Mouse (Mus musculus) gastrocnemius, postnatal 10 days (tissue): Measurements from ENCODE around the gene Stk33. TPM values are rescaled to one million over a fixed set of nuclear protein-coding genes. Genes with fewer than 3 reads are reported as not detected.
A peak's percentile ranks its signal among the peaks of the same experiment; 100 is the strongest.
"Not testable (repeated sequence)": the region's sequence is repeated elsewhere in the genome, so short reads cannot be mapped to it uniquely, and the experiment has no call there.

Source experiments
- DNase-seq: peaks from one replicate; pipeline ENCODE4 v3.0.0; 2021; ENCODE audit warnings: mixed read lengths
- long read RNA-seq, 2 experiments: library from polyadenylated mRNA; stranded (forward); transcript quantifications; one replicate each; pipeline ENCODE4 v2.0.0; 2021
- total RNA-seq, 2 experiments: library from RNA; stranded (reverse); gene quantifications; 2 replicates each; pipeline ENCODE4 v1.2.3; 2021

The Stk33 gene
- not detected for total RNA-seq
- long read RNA-seq, experiment 1 = 0 reads
- long read RNA-seq, experiment 2 = 0 reads

DNA sequence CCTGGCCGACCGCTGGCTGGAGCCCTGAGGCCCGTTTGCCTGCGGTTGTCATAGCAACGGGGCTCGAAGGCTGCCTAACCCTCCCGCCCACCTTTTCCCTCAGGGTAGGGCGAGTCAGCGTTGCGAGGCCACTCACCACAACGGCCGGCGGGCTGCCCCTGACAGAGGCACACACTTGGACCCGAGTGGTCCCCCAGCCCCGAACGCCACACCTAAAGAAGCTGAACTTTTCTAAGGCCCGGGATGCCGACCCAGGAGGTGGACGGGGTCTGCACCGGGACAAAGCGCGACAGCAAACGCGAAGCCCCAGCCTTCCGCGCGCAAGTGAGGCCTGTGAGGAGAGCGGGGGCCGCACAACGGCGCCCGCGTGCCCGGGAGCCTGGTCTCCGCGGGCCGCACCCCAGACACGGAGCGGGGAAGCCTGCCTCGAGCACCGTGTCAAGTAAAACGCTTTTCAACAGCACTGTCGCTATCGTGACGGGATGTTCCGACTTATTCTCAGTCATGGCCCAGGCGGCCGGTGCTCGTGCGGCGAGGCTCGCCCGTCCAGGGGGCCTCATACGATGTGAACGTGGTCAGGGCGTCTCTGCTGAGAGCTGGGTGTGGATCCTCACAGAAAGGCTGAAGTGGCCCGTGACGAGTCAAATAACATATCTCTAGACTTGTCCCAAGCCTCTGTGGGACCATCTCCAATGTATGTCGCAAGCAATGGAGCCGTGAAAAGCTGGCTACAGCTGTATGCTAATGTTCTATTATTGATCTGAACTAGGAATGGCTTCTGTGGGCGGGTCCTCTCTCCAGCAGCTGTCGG is at the start of gene Stk33:
TSS of gene Stk33 (minus strand) at position 301 of the 811 bp plus-strand sequence.
- DNase-seq = peak; percentile 44

DNA sequence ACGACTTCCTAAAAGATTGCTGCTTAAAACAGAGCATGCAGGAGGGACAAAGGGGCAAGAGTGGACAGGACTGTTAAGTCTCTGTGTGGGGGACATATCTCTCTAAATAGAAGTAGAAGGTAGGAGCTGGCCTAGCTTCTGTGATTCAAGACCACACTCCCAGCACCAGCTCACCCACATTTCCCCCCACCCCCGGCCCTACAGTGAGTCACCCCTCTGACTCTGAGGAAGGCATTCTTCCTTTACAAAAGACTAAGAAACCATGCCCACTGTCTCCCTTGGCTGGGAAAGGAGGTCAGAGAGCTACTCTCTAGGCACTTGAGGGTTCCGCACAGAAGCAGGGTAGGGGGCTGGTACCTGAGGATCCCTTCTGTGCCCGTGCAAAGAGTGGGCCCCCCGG is 45.3 kb upstream of the Stk33 start:
- no peak for DNase-seq

DNA sequence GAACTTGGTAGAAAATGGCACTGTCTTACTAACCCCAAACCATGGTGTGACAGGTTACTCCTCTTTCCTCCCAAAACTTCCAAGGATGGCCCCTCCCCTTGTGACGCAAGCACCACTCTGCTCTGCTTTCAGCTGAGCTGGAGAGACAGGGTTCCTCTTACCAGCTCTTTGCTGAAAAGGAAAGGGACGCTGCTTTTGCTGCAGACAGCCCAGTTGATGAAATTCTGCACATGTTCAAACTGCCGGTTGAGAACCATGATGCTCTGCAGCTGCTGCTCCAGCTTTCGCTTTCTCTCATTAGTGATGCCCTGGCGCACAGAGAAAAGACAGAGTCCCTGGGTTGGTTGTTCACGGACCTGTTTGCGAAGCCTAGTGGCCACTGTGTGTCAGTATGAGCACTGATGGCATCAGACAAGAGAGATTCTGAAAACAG is 41.9 kb upstream of the Stk33 start:
- no peak for DNase-seq

DNA sequence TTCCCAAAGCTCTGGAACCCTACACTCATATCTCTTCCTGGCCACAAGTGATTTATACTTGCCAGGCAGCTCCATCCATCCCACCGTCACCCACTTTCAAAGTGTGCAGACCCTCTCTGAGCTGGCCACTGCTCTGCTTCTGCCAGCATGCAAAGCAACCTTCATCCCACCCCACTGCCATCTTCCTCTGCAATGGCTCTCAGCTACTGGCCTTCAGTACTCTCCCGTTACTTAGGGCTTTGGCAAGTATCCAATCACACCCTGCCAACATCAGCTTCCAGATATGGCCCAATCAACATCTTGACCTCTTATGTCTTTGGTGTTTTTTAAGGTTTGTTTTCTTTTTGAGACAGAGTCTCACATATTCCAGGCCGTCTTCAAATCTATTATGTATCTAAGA is 39.0 kb upstream of the Stk33 start:
- no peak for DNase-seq

DNA sequence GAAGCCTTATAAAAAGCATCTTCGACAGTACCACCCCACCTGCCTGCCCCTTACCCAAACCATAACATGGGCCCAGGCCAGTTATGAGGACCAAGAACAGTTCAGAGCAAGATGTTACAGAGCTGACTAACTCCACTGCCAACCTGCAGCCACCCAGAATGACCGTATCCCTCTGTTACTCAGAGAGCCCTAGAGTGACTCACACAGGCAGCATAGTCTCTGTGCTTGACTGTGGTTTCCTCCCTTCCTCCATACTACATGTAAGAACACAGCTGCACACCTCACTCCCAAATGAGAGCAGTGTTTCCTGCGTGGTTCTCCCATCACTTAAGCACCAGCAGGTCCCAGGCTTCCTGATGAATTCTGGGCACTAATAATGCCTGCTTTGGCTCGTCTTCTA is 31.8 kb upstream of the Stk33 start:
- no peak for DNase-seq

DNA sequence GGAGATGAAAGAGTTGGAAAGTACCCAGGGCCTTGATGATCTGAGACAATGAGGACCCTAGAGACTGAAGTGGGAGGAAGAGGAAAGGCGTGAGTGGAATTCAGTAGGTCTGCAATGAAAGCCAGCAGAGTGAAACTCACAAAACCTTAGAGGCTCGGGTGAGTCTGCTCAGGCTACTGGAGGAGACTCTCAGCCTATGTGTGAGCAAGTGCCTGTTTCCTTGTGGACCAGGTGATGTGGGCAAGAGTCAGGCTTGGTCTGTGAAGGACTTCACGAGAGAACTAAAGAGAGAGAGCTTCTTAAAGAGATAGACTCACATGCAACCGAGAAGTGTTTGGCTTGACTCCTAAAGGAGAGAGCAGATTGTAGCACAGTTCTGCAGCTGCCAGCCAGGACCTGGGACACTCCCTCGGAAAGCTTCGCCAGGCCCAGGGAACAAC is 29.4 kb upstream of the Stk33 start:
- no peak for DNase-seq

DNA sequence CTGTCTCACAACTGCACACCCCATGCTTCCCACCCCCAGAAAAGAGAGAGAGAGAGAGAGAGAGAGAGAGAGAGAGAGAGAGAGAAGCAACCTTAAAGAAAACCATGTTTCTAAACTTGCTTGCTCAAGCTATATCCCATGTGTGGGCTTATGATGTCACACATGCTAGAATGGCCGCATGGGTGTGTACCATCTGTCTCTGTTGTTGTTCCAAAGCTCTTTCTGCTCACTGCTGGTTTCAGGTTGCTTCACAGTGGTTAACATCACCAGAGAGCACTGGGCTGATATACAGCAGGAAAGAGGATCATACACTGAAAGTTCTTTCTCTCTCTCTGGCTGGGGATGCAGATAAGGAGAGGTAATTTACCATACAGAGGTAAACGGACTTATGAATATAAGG is 28.7 kb upstream of the Stk33 start:
- DNase-seq = no peak

DNA sequence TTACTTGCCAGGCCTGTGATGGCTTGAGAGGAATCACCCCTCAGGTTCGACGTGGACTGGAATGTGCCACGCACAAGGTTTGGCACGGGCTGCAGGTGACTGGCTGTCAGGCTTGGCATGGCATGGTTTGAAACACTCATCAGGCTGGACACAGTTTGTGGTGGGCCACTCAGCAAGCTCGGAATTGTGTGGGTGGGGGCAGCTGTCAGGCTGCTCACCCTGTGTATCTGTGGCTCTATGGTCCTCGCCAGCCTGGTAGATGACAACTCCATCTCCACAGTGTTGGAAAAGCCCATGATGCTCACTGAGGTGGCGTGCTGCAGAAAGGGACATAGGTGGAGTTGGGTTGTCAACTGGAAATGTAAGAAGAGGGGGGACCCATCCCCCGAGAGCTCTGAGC is 21.8 kb upstream of the Stk33 start:
- no peak for DNase-seq

DNA sequence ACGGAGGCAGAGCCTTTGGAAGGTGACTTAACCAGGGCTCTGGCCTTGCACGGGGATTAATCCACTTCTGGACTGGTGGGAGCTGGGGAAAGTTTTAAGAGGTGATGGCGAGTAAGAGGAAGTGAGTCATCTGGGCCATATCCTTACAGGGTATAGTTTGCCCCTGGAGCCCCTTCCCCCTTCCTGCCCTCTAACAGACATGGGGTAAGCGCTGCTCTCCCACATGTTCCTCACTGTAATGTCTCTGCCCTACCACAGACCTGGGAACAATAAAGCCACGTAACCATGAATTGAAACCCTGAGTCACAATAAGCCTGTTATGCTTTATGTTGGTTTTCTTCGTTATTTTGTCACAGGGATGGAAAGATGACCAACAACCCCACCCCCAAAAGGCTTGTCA is 17.7 kb upstream of the Stk33 start:
- no peak for DNase-seq

DNA sequence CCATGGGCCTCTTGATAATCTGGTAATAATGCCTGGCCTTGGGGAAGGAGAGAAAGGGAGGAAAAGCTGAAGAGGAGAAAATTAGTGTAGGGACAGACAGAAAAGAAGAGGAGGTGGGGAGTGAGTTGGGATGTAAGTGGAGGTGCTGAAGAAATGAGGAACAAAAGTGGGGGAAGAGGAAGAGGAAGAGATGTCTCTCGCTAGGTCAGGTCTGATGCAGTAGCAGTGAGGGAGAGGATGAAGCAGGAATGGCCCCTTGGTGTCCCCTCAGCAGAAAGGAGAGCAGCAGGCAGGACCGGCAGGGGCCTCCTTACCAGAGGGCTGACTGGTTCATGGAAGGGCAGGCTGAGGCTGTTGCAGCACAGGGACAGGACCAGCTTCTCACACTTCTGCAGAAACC is 16.9 kb upstream of the Stk33 start:
- DNase-seq = no peak

DNA sequence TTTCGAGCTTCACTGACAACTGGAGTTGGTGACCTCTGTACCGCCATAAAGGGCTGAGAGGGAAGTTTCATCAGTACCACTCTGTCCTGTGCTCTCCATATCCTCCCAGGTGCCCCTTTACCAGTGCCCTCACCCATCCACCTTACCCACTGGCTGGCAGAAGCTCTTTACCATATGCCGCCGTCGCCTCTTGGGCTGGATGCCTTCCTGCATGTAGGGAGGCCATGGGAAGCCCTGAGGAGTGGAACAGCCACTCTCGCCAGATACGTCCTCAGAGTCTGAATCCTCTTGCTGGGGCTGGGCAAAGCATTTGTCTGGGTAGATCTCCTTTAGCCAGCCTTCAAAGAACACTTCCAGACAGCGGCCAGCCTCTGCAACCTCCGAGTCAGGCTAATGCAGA is 16.0 kb upstream of the Stk33 start:
- no peak for DNase-seq

DNA sequence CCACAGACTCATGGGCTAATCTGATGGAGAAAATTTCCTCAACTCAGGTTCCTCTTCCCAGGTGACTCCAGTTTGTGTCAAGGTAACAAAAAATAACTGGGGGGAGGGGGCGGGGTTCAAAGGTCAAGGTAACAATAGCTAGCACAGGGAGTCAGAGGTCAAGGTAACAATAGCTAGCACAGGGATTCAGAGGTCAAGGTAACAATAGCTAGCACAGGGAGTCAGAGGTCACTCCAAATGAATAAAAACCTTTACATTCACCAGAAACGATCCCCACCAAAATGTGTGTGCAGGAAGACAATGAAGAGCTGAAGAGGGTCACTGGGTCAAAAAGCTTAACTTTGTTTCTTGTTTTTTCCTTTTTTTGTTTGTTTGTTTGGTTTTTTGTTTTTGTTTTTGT is 9.2 kb upstream of the Stk33 start:
- no peak for DNase-seq

DNA sequence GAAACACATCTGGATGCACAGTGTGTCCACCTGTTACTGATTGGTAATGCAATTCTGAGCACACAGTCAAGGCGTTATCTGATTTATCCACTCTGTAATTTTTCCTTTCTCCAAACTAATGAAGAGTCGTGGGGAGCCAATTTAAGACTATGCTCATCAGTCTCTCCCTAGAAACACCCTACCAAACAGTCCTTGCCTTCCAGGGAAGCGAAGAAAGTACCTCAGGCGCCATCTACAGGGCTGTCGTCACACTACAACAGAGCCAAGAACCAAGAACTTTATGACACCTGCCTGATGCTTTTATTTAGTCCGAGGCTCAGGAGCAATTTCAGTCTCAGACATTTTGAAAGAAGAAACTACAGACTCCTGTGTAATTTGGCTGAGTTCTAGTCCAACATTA is 6.1 kb upstream of the Stk33 start:
- peak; percentile 31 for DNase-seq

DNA sequence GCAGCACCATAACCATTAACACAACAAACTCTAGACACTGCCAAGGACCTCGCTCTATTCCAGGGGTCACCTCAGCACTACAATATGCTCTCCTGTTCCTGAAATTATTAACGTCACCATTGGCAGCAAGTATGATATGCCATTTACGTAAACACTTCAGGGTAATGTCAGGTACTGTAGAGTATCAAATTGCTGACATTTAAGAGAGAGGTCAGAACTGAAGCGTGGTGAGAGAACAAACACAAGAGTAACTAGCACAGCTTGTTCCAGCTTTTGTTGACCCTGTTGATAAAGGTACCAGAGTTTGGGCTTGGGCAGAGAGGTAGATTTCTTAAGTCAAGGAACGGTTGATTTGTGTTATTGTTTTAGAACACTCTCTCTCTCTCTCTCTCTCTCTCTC is 3.9 kb upstream of the Stk33 start:
- DNase-seq = no peak

DNA sequence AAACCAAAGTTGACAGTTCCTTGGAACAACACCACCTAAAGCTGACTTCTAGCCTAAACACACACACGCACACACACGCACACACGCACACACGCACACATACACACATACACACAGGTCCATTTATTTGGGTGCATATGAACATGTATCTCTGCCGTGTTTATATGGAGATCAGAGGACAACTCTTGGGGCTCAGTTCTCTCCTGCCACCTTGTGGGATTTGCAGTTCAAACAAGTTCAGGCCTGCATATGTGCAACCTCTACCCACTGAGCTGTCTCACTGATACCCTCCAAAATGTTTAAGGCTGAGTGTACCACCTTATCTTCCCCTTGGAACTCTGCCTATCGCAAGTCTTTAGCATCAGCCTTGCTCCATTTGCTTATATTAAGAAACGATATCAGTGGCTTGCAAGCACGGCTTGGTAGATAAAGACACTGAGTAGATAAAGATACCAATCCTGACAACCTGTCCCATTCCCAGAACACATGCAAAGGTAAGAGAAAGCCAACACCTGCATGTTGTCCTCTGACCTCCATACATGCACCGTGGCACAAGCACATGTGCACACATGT is 1.9 kb upstream of the Stk33 start:
- DNase-seq = no peak

DNA sequence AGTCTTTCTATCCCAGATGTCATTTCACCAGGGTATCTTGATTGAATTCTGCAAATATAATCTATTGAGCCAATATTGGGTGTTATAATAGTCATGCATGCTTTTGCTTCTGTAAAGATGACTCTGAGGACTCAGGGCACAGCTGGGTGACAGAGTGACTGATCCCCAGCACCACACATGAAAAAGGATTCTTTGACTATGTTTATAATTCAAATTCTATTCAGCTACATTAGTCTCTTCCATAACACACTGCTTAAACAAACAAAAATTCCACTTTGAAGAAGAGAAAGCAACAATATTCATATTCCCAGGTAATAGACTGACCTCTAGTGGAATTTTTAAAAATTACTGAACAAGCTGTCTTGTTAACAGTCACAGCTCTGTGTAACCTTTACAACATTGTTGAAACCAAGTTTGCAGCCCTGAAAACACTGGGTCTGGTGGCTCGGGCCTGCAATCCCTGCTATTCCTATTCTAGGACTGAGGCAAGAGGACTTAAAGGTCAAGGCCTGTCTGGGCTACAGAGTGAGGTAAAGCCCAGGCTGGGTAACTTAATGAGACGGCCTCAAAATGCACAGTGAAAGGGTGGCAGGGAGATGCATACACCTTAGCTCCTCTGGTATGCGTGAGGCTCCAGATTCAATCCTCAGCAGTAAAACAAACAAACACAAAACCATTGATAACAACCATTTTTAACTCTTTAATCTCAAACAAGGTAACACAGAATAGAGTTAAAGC is 14.3 kb downstream of the Stk33 start:
- DNase-seq = no peak

DNA sequence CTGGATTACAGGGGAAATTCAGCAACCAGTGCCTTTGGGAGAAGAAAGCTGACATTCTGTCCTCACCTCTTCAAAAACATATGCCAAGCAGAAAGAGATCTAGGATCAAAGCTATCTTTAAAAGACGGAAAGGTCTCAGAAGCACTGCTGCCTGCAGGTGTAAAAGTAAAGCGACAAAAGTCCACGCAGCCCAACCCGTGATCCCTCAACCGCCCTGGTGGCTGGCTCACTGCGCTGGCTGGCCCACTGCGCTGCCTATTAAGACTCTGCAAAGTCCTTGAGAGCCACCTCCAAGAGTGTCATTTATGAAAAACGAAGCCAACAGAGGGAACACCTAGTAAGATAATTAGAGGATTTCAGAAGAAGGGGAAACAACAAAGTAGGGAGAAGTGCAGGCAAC is 16.1 kb downstream of the Stk33 start:
- no peak for DNase-seq

DNA sequence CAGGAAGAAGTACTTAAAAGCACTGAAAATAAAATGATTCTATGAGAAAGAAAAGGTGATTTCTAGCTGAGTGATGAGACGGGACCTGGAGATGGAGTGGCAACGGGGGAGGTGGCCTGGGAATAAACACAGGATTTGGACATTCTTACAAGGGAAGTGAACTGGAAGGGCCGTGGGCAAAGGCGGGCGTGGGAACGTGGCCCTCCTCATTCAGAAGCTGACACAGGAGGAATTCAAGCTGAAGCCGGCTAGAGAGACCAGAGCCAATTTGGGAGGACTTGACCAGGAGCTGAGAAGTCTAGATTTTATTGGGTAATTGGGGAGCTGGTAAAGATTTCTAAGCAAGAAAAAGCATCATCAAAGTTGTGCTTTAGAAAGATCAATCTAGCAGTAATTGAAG is 33.4 kb downstream of the Stk33 start:
- DNase-seq = no peak

DNA sequence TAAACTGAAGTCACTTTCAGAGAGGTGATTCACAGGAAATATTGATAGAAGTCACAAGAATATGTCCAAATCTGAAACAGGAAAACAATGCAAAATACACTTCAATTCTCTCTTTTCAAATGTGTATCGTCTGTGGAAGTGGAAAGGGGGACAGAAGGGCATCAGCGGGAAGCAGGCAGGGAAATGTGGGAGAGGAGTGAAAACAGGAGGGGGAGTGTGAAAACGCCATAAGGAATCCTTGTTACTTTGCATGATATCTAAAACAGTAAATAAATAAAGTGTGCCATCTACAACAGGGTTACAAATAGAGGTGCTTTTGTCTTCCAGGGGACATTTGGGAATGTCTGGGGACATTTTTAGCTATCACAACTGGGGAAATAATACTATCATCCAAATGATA is 39.6 kb downstream of the Stk33 start:
- DNase-seq = no peak

DNA sequence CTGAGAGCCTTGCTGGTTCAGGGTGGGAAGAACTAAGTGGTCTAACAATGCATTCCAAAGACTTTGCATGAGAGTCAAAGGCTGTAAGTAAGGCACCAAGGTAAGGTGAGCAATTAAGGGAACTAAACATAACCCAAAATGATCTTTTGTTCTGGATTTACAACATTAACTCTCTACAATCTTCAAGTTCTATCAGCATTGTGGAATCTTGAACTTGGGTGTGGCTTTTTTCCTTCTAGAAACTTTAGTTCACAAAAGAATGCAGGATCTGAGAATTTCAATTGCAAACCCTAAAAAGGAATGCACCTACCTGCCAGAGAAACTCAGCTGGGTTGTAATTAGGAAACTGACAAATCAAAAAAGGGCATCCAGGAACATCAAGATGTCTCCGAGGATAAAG is 57.8 kb downstream of the Stk33 start:
- DNase-seq = no peak

DNA sequence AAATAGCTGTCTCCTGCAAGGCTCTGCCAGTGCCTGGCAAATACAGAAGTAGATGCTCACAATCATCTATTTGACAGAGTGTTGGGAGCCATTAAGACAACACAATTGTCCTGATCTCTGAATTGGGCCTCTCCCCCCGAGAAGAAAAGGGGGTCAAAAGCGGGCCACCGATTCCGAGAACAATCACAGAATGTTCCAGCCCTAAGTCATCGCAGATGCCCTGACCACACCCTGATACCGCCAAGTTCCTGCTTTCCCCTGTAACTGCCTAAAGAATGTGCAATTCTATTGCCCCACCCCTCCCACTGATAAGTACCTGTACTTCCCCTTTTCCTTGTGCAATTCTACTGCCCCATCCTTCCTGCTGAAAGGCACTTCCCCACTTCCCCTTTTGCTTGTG is 65.3 kb downstream of the Stk33 start:
- not testable (repeated sequence) for DNase-seq

DNA sequence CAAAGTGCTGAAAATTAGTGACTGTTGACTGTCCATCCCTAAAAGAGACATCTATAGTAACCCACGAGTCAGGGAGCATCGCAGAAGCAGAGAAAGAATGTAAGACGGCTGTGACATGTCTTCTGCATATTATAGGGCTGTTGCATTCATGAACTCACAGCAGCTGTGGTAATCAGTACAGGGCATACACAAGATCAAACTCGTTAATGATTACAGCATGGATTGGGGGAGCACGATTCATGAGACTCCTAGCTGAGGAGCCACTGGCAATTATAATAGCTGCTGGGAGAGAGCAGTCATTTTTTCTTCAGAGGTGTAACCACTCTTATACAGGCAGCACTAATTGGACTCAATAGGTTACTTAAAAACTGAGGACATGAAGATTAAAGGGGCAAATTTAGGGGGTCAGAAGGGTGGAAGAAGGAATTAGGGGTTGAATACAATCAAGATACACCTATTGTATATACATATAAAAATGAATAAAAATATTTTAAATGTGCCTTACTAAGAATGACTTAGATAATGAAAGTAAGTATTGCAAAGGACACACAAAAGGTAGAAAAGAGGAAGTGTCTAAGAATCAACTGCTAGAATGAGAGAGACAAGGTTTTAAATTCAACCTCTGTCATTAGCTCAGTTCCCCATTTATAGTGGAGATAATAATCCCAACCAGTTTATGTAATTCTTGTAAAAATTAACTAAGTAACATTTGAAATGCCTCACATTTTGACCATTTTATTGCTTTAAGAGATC is 80.3 kb downstream of the Stk33 start:
- no peak for DNase-seq

DNA sequence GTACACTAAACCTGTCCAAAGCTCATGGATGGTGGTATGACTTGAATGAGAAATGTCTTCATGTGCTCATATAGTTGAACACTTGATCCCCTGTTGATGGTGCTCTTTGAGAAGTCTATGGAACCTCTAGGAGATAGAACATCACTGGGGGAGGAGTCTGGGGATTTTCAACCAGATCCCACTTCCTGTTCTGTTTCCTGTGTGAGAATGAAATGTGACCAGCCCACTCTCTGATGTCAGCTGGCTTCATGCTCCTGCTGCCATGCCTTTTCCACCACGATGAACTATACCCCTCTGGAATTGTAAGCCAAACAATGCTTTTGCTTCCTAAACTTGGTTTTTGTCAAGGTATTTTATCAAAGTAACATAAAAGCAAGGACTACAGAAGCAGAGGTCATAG is 81.0 kb downstream of the Stk33 start:
- no peak for DNase-seq
